Mouse (Mus musculus): Measurements from ENCODE around the gene Fhl2. TPM values are rescaled to one million over a fixed set of nuclear protein-coding genes. Genes with fewer than 3 reads are reported as not detected.

Gene Fhl2
- polyA plus RNA-seq (2014; fragmentation: Nextera tagmentation; extraction: Ambion mirVana), result 11.9 and 16.3 TPM in 2 replicates

DNA sequence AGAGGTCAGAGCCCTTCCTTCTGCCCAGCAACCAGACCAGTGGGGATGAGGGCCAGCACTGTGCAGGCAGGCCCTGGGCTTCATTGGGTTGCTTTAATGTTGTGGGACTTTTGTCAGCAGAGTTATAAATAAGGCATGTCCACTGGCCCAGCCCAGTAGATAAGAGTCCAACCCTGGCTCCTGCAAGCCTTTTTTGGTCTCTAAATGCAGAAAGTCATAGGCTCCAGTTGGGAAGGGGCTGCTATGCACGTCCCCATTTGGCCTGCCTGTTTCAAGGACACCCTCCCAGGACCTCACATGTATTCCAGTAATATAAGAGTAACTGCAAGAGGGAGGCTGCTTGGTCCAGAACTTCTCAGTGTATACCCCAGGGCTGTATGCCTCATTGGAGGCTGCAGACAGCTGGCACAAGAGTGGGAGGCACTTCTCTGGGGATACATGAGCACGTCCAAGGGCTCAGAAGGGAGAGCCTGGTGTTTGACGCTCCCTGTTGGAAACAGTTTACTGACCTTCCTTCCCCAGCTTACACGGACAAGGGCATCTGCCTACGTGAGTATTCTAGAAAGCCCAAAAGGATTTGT is at the start of gene Fhl2:
Gene Fhl2 (minus strand): TSS at position 324 of the 581 bp plus-strand sequence.
- ATAC-seq (no peak), DNase-seq (ENCODE audit: low spot score) (no peak)
- H3K36me3 ChIP-seq (ENCODE audit: control insufficient read depth, insufficient read depth, low read length), result no peaks in the 10 kb centered on the region
- no peaks in the 10 kb centered on the region for H3K9me3 ChIP-seq (replicated peaks; ENCODE audit: control insufficient read depth, low read length)
- H3K4me2 ChIP-seq (ENCODE audit: low read length), result no peak within 1 kb of the TSS
- no peak within 1 kb of the TSS for H3K9ac ChIP-seq (ENCODE audit: low read length)
- H3K27me3 ChIP-seq (replicated peaks; ENCODE audit: control insufficient read depth, insufficient read depth, low read length), result no peaks in the 10 kb centered on the region
- WGBS, result 79% methylated on average over 5 of the region's 5 CpGs
- no peak within 1 kb of the TSS for H3K27ac ChIP-seq (ENCODE audit: low read depth, low read length)
- H3K4me1 ChIP-seq (ENCODE audit: control insufficient read depth, insufficient read depth, low read length), result no peaks in the 10 kb centered on the region
- H3K4me3 ChIP-seq (ENCODE audit: low read depth, low read length), result no peak within 1 kb of the TSS

DNA sequence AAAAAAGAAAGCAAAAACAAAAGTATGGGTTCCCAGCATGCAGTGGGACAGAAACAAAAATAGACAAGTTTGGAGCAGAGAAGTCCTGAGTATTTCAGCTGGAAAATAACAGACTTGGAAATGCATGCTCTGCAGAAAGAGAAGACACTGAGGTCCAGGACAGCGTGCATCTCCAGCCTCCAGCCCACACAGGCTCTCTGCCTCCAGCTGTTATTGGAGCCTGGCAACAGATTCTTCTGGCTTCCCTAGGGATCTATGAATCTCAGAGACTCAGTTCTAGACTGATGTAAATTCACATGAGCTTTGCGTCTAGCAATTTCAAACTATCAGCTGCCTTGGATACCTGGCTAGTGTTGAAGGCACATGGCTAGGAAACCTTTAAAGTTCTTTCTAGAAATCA is 48.2 kb upstream of the Fhl2 start:
- WGBS, result 91% methylated on average over 2 of the region's 2 CpGs

DNA sequence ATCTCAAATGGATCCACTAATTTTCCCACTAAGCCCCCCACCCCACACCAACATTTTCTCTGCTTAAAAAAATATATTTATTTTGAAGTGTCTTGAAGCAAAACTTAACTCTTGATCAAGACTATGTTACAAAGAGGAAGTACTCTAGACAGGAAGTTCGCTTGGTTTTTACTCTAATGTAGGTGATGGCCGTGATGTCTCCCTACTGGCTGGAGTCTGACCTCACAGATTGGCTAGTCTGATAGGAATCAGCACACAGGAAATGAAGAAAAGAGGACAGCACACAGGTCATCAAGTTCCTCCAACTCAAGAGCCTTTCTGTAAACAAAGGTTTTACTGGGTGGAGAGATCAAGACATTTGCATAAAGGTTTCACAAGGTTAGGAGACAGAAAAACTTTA is 44.4 kb upstream of the Fhl2 start:
- H3K4me1 ChIP-seq (ENCODE audit: control insufficient read depth, insufficient read depth, low read length), result no peaks in the 10 kb centered on the region
- 92% methylated on average over 2 of the region's 2 CpGs for WGBS
- no peak for DNase-seq (ENCODE audit: low spot score)
- H3K36me3 ChIP-seq (ENCODE audit: control insufficient read depth, insufficient read depth, low read length), result no peaks in the 10 kb centered on the region
- no peaks in the 10 kb centered on the region for H3K27me3 ChIP-seq (replicated peaks; ENCODE audit: control insufficient read depth, insufficient read depth, low read length)
- H3K4me2 ChIP-seq (ENCODE audit: low read length), result no peak overlapping the region
- no peaks in the 10 kb centered on the region for H3K9me3 ChIP-seq (replicated peaks; ENCODE audit: control insufficient read depth, low read length)
- no peak overlapping the region for H3K4me3 ChIP-seq (ENCODE audit: low read depth, low read length)
- H3K27ac ChIP-seq (ENCODE audit: low read depth, low read length), result no peak overlapping the region
- ATAC-seq, result no peak
- H3K9ac ChIP-seq (ENCODE audit: low read length), result no peak overlapping the region

More for the DNA sequence above, 48.2 kb upstream of the Fhl2 start:
- Histone ChIP-seq H3K9ac (ENCODE audit: low read length) (no peak overlapping the region), H3K27me3 (replicated peaks; ENCODE audit: control insufficient read depth, insufficient read depth, low read length) (no peaks in the 10 kb centered on the region), H3K4me1 (ENCODE audit: control insufficient read depth, insufficient read depth, low read length) (no peaks in the 10 kb centered on the region), H3K4me3 (ENCODE audit: low read depth, low read length) (no peak overlapping the region), H3K36me3 (ENCODE audit: control insufficient read depth, insufficient read depth, low read length) (no peaks in the 10 kb centered on the region), H3K4me2 (ENCODE audit: low read length) (no peak overlapping the region), H3K9me3 (replicated peaks; ENCODE audit: control insufficient read depth, low read length) (no peaks in the 10 kb centered on the region), H3K27ac (ENCODE audit: low read depth, low read length) (no peak overlapping the region)
- ATAC-seq (no peak), DNase-seq (ENCODE audit: low spot score) (no peak)

DNA sequence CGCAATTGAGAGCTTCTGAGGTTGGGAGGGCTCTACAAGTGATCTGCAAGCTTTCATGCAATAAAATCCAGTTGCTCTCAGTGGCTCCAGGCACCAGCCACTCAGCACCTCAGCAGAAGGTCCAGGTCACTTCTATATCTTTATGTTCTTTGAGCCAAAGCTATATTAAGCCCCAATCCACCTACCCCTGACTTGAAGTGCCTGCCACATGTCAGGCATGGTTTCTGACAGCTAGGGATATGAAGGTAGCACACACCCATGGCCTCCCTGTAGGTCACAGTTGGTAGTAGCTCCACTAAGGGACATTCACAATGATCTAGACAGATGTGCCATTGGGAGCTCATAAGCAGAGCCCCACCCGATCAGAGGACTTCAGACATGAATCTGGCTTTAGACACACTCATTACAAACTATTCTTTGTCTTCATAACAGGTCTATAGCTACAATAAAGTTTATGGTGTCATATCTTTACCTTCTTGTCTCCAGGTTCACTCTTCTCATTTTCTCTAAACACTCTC is 43.1 kb upstream of the Fhl2 start:
- Histone ChIP-seq H3K4me2 (ENCODE audit: low read length) (no peak overlapping the region), H3K27ac (ENCODE audit: low read depth, low read length) (no peak overlapping the region), H3K9ac (ENCODE audit: low read length) (no peak overlapping the region), H3K9me3 (replicated peaks; ENCODE audit: control insufficient read depth, low read length) (no peaks in the 10 kb centered on the region), H3K4me3 (ENCODE audit: low read depth, low read length) (no peak overlapping the region), H3K4me1 (ENCODE audit: control insufficient read depth, insufficient read depth, low read length) (no peaks in the 10 kb centered on the region), H3K36me3 (ENCODE audit: control insufficient read depth, insufficient read depth, low read length) (no peaks in the 10 kb centered on the region), H3K27me3 (replicated peaks; ENCODE audit: control insufficient read depth, insufficient read depth, low read length) (no peaks in the 10 kb centered on the region)
- ATAC-seq, result no peak
- 96% methylated on average over 2 of the region's 2 CpGs for WGBS
- no peak for DNase-seq (ENCODE audit: low spot score)

DNA sequence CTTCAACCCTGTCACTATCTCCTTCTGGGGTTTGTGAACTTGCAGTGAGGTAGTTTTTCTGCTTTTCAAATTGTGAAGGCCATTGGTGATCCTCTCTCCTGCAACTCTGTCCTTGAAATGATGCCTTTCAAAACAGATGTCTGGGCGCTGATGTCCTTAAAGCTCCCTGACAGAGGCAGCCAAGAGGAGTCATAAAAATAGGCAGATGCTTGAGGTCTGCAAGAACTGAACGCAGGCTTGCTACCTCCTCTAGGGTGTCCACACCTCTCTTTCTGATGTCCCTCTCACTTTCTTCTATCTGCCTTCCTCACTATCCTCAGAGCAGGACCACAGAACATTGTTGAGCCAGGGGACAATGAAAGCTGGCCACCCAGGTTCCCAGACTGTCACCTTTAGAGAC is 41.7 kb upstream of the Fhl2 start:
- no peak for ATAC-seq
- no peak overlapping the region for H3K4me3 ChIP-seq (ENCODE audit: low read depth, low read length)
- H3K9me3 ChIP-seq (replicated peaks; ENCODE audit: control insufficient read depth, low read length), result no peaks in the 10 kb centered on the region
- no peak overlapping the region for H3K9ac ChIP-seq (ENCODE audit: low read length)
- H3K4me1 ChIP-seq (ENCODE audit: control insufficient read depth, insufficient read depth, low read length), result no peaks in the 10 kb centered on the region
- no peaks in the 10 kb centered on the region for H3K36me3 ChIP-seq (ENCODE audit: control insufficient read depth, insufficient read depth, low read length)
- DNase-seq (ENCODE audit: low spot score), result no peak
- H3K4me2 ChIP-seq (ENCODE audit: low read length), result no peak overlapping the region
- H3K27ac ChIP-seq (ENCODE audit: low read depth, low read length), result no peak overlapping the region
- no peaks in the 10 kb centered on the region for H3K27me3 ChIP-seq (replicated peaks; ENCODE audit: control insufficient read depth, insufficient read depth, low read length)
- WGBS, result 88% methylated on average over 2 of the region's 2 CpGs

DNA sequence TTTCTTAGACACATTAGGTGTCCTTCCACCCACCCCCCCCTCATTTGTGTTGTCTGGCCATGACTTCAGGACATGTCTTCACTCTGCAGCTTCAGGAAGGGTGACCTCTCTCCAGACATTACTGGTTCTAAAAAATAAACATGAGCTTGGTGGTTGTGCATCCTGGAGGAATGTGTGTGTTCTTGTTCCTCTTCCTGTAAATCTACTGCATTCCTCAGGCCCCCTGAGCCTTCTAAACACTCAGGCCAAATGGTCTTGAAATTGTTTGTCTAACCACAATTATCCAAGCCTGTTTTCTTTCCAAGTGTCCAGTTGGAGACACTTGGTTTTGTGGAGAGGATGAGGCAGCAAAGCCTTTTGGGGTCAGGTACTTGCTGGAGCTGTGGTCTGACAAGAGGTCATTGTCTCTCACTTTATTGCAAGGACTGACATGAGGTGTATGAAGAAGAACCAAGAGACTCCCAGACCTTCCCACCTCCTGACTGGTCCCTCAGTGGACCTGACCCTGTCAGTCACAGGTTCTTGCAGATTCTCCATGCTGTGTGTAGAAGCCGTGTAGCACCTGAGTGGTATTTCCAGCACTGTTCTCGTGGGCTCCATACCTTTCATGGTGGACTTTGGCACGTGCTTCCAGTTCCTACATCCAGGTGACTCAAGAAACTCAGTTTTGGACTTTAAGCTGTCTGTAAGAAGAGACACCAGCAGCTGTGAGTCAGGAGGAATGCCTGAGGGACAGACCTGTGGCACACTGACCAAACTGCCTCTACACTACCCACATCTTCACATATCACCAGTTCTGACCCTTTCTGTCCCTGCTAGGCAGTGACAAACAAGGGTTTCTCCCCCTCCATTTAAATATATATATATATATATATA is 40.8 kb upstream of the Fhl2 start:
- no peak overlapping the region for H3K4me2 ChIP-seq (ENCODE audit: low read length)
- ATAC-seq, result no peak
- 88% methylated on average over 3 of the region's 3 CpGs for WGBS
- no peak overlapping the region for H3K4me3 ChIP-seq (ENCODE audit: low read depth, low read length)
- DNase-seq (ENCODE audit: low spot score), result no peak
- no peaks in the 10 kb centered on the region for H3K4me1 ChIP-seq (ENCODE audit: control insufficient read depth, insufficient read depth, low read length)
- H3K9ac ChIP-seq (ENCODE audit: low read length), result no peak overlapping the region
- no peaks in the 10 kb centered on the region for H3K9me3 ChIP-seq (replicated peaks; ENCODE audit: control insufficient read depth, low read length)
- no peak overlapping the region for H3K27ac ChIP-seq (ENCODE audit: low read depth, low read length)
- no peaks in the 10 kb centered on the region for H3K36me3 ChIP-seq (ENCODE audit: control insufficient read depth, insufficient read depth, low read length)
- H3K27me3 ChIP-seq (replicated peaks; ENCODE audit: control insufficient read depth, insufficient read depth, low read length), result no peaks in the 10 kb centered on the region

DNA sequence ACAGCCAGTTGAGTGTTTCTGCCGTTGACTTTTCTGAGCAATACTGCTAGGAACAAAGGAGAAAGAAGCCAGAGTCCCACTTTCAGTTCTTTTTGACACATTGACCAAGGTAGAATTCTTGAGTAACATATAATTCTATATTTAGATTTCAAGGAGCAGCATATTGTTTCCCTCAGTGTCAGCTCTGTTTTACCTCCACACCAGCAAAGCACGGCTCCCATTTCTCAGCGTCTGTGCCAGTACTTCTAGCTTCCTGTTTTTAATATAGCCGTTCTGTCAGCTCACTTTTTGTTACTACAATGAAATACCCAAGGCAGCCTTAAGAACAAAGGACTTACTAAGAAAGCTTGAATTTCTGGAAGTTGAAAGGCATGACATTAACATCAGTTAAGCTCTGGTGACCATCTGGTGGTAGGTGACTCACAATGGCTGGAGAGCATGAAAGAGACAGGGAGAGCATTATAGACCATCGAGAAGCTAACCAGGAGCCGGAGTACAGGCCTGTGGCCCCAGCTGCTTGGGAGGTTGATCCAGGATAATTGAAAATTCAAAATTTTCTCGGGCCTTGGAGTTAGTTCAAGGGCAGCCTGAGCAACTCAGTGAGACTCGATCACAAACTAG is 28.9 kb upstream of the Fhl2 start:
- Histone ChIP-seq H3K4me3 (ENCODE audit: low read depth, low read length) (no peak overlapping the region), H3K27me3 (replicated peaks; ENCODE audit: control insufficient read depth, insufficient read depth, low read length) (no peaks in the 10 kb centered on the region), H3K36me3 (ENCODE audit: control insufficient read depth, insufficient read depth, low read length) (no peaks in the 10 kb centered on the region), H3K27ac (ENCODE audit: low read depth, low read length) (no peak overlapping the region), H3K4me2 (ENCODE audit: low read length) (no peak overlapping the region), H3K9me3 (replicated peaks; ENCODE audit: control insufficient read depth, low read length) (no peaks in the 10 kb centered on the region), H3K4me1 (ENCODE audit: control insufficient read depth, insufficient read depth, low read length) (no peaks in the 10 kb centered on the region), H3K9ac (ENCODE audit: low read length) (no peak overlapping the region)
- ATAC-seq (no peak), DNase-seq (ENCODE audit: low spot score) (no peak)
- WGBS, result 89% methylated on average over 8 of the region's 8 CpGs

DNA sequence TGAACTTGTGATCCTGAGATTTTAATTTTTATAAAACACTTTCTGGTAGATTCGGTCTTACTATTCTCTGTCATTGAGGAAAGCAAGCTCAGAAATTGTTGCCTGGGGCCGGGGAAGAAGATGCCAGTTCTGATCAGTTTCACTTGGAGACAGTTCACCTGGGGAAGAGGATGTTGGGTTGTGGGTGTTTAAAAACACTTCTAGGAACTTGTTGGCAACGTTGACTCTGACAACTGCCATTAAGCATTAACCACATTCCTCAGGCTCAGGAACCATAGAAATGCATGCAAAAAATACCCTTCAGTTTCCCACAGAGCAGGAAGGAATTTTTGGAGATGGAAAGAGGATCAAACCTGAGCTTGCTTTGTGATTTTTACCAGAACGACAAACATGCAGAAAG is 28.2 kb upstream of the Fhl2 start:
- ATAC-seq (no peak), DNase-seq (ENCODE audit: low spot score) (no peak)
- Histone ChIP-seq H3K9ac (ENCODE audit: low read length) (no peak overlapping the region), H3K4me1 (ENCODE audit: control insufficient read depth, insufficient read depth, low read length) (no peaks in the 10 kb centered on the region), H3K4me2 (ENCODE audit: low read length) (no peak overlapping the region), H3K27ac (ENCODE audit: low read depth, low read length) (no peak overlapping the region), H3K4me3 (ENCODE audit: low read depth, low read length) (no peak overlapping the region), H3K27me3 (replicated peaks; ENCODE audit: control insufficient read depth, insufficient read depth, low read length) (no peaks in the 10 kb centered on the region), H3K36me3 (ENCODE audit: control insufficient read depth, insufficient read depth, low read length) (no peaks in the 10 kb centered on the region), H3K9me3 (replicated peaks; ENCODE audit: control insufficient read depth, low read length) (no peaks in the 10 kb centered on the region)
- 83% methylated on average over 4 of the region's 4 CpGs for WGBS

DNA sequence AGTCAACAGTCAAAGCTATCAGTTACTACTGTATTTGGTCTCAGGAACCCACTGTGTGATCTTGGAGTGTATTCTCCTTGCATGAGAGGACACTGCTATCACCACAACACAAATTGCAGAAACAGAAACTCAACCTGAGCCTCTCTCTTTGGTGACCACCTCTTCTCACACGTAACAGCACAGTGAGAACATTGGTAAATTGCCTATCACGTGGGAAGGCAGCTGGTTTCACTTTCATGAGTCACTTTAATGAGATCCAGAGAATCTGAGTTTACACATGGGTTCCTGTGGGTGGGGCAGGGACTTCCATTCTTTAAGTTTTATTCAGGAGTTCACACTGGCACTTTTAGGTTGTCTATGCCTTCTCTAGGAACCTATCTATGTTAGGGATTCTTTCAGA is 27.4 kb upstream of the Fhl2 start:
- no peak overlapping the region for H3K27ac ChIP-seq (ENCODE audit: low read depth, low read length)
- no peak for ATAC-seq
- 64% methylated on average over 2 of the region's 2 CpGs for WGBS
- no peaks in the 10 kb centered on the region for H3K36me3 ChIP-seq (ENCODE audit: control insufficient read depth, insufficient read depth, low read length)
- no peaks in the 10 kb centered on the region for H3K9me3 ChIP-seq (replicated peaks; ENCODE audit: control insufficient read depth, low read length)
- H3K4me2 ChIP-seq (ENCODE audit: low read length), result no peak overlapping the region
- H3K9ac ChIP-seq (ENCODE audit: low read length), result no peak overlapping the region
- H3K4me3 ChIP-seq (ENCODE audit: low read depth, low read length), result no peak overlapping the region
- no peaks in the 10 kb centered on the region for H3K4me1 ChIP-seq (ENCODE audit: control insufficient read depth, insufficient read depth, low read length)
- no peak for DNase-seq (ENCODE audit: low spot score)
- H3K27me3 ChIP-seq (replicated peaks; ENCODE audit: control insufficient read depth, insufficient read depth, low read length), result no peaks in the 10 kb centered on the region

Data from forebrain, embryonic 14.5 days (tissue).